In the genomic region with DNA sequence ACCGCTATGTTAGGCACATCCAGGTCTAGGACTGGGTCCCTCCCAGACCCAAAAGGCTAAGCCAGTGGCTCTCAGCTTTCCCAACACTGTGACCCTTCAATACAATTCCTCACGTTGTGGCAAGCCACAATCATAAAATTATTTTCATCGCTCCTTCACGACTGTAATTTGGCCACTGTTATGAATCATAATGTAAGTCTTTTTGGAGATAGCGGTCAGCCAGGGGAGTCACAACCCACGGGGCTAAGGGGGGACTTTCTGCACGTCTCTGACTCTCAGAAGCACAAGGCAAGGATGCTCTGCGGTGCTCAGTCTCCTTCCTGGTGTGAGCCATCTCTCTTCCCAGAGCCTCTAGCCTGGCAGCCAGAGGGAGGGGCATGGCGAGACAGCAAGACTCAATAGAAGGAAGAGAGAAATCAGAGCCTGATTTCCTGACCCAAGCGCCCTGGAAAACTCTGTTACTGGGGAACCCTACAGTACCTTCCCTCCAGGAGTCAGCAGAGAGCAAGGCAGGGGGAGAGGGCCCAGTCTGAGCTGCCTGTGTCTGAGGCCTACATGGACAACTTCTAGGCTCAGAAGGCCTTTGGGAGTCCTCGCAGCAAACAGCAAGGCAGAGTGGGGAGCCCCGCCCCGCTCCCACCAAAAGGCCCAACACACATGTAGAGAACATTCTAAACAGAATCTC, we compare ENCODE assay signal across 10 mouse cellular contexts. TPM values are rescaled to one million over a fixed set of nuclear protein-coding genes. Genes with fewer than 3 reads are reported as not detected.
A peak's percentile ranks its signal among the peaks of the same experiment; 100 is the strongest.
DNase-seq lines count a peak whose midpoint lies in the region; ATAC-seq and TF ChIP-seq lines count a peak whose summit lies in the region.
"Had no signal": no experiment of that assay in that cellular context is flagged by ENCODE, and none has a peak within 500 bp of the region (broad histone marks: within the 10 kb centered on the region; RNA-seq: fewer than 3 reads in every experiment).

No protein-coding gene starts in this region.

- intact Hi-C loops in heart, postnatal 36 days (cut with DNase I) = no loop called here

- TF ChIP-seq EP300 in MEL (IDR thresholded peaks at IDR 0.05; ENCODE audit: low read depth in 1 of 2, low read length in 2 of 2) = no peak

- TF ChIP-seq POLR2A in MEL (IDR thresholded peaks at IDR 0.05; ENCODE audit: control insufficient read depth in 1 of 2, insufficient read depth in 1 of 2, low read depth in 1 of 2, low read length in 2 of 2, poor library complexity in 1 of 2) = no peak

- peak overlapping the region; percentile 65 for H3K4me2 ChIP-seq in heart, embryonic 14.5 days (ENCODE audit: low read length)

- H3K4me1 ChIP-seq in heart, embryonic 14.5 days (ENCODE audit: control insufficient read depth in 2 of 2, insufficient read depth in 2 of 2, low read length in 2 of 2) = peaks cover 18 to 21% of the 10 kb centered on the region in 2 experiments
- peaks cover 0 to 3% of the 10 kb centered on the region in 2 experiments; a peak in 1 of 4 replicates for H3K4me1 ChIP-seq in MEL (ENCODE audit: control insufficient read depth in 1 of 2, insufficient read depth in 2 of 2, low read length in 2 of 2)
- peaks cover 76% of the 10 kb centered on the region for H3K4me1 ChIP-seq in hindbrain, embryonic 10.5 days (replicated peaks)
- peaks cover 71% of the 10 kb centered on the region for H3K4me1 ChIP-seq in midbrain, embryonic 10.5 days

- H3K4me3 ChIP-seq in heart, embryonic 14.5 days (ENCODE audit: control insufficient read depth in 1 of 2, insufficient read depth in 1 of 2, low read depth in 1 of 2, low read length in 2 of 2) = no peak overlapping the region
- H3K4me3 ChIP-seq in MEL (ENCODE audit: control insufficient read depth in 1 of 2, insufficient read depth in 1 of 2, low read depth in 2 of 2, low read length in 2 of 2) = no peak overlapping the region
- H3K4me3 ChIP-seq in hindbrain, embryonic 10.5 days = peak overlapping the region; percentile 40
- peak overlapping the region; percentile 43 for H3K4me3 ChIP-seq in midbrain, embryonic 10.5 days
- H3K4me3 ChIP-seq: myocyte had no signal

- no peaks in the 10 kb centered on the region for H3K79me2 ChIP-seq in MEL (ENCODE audit: control insufficient read depth, insufficient read depth, low read length, poor library complexity)

- no peak; a peak in 1 of 6 replicates for TF ChIP-seq CTCF in MEL (IDR thresholded peaks at IDR 0.05 in 2 of 3, conservative IDR thresholded peaks at IDR 0.05 in 1 of 3; ENCODE audit: control insufficient read depth in 1 of 3, insufficient read depth in 1 of 3, low read depth in 2 of 3, low read length in 3 of 3, poor library complexity in 1 of 3, severe bottlenecking in 1 of 3)

- H3K36me3 ChIP-seq in heart, embryonic 14.5 days (ENCODE audit: control insufficient read depth, insufficient read depth, low read length) = no peaks in the 10 kb centered on the region
- no peaks in the 10 kb centered on the region for H3K36me3 ChIP-seq in MEL (ENCODE audit: control insufficient read depth in 1 of 2, insufficient read depth in 2 of 2, low read length in 2 of 2)
- peaks cover 83% of the 10 kb centered on the region for H3K36me3 ChIP-seq in hindbrain, embryonic 10.5 days
- H3K36me3 ChIP-seq in midbrain, embryonic 10.5 days = peaks cover 75% of the 10 kb centered on the region

- no peak for TF ChIP-seq RAD21 in MEL (IDR thresholded peaks at IDR 0.05; ENCODE audit: low read depth, low read length)

- WGBS in heart, embryonic 14.5 days = 51% methylated on average over 13 of the region's 13 CpGs
- 27% methylated on average over 13 of the region's 13 CpGs for WGBS in hindbrain, embryonic 10.5 days
- WGBS in midbrain, embryonic 10.5 days = 26% methylated on average over 13 of the region's 13 CpGs

- no peak; the same call in 1 of the 2 replicates for ATAC-seq in heart, embryonic 14.5 days (ENCODE audit: insufficient number of reproducible peaks, insufficient read depth, low FRiP score, low read depth)
- no peak for ATAC-seq in inflammation-experienced regulatory T-cells, adult 6 months
- ATAC-seq: Patski had no signal

- DNase-seq in heart, postnatal 36 days = no peak
- DNase-seq in MEL (ENCODE audit: low read depth, low spot score) = no peak
- DNase-seq in hindbrain, embryonic 10.5 days (ENCODE audit: low spot score) = no peak
- no peak for DNase-seq in midbrain, embryonic 10.5 days (ENCODE audit: low spot score)
- DNase-seq in layer of hippocampus, adult 8-10 months (ENCODE audit: low spot score in 2 of 2) = no peak
- no peak for DNase-seq in right cerebral cortex, adult 2 months (ENCODE audit: low spot score in 2 of 2)

- peak overlapping the region; percentile 42 to 69 for H3K27ac ChIP-seq in heart, embryonic 14.5 days (replicated peaks in 1 of 2; ENCODE audit: control insufficient read depth in 1 of 2, insufficient read depth in 1 of 2, low read depth in 2 of 2, low read length in 2 of 2)
- H3K27ac ChIP-seq in MEL (ENCODE audit: control insufficient read depth, low read depth, low read length) = no peak overlapping the region
- H3K27ac ChIP-seq in hindbrain, embryonic 10.5 days = peak overlapping the region; percentile 97
- H3K27ac ChIP-seq in midbrain, embryonic 10.5 days (replicated peaks) = peak overlapping the region; percentile 96

- no peaks in the 10 kb centered on the region for H3K27me3 ChIP-seq in heart, embryonic 14.5 days (ENCODE audit: control insufficient read depth, insufficient read depth, low read length)
- H3K27me3 ChIP-seq in MEL (ENCODE audit: control insufficient read depth in 1 of 2, insufficient read depth in 2 of 2, low read length in 2 of 2) = peaks cover 0 to 1% of the 10 kb centered on the region in 2 experiments; a peak in 1 of 4 replicates
- no peaks in the 10 kb centered on the region for H3K27me3 ChIP-seq in hindbrain, embryonic 10.5 days (ENCODE audit: insufficient read depth, poor library complexity, severe bottlenecking)
- no peaks in the 10 kb centered on the region for H3K27me3 ChIP-seq in midbrain, embryonic 10.5 days (ENCODE audit: low read depth, poor library complexity, severe bottlenecking)
- H3K27me3 ChIP-seq: Patski had no signal

- H3K9me3 ChIP-seq in heart, embryonic 14.5 days (ENCODE audit: control insufficient read depth, low read length) = no peaks in the 10 kb centered on the region
- H3K9me3 ChIP-seq in MEL (replicated peaks; ENCODE audit: insufficient read depth, low read length) = no peaks in the 10 kb centered on the region
- H3K9me3 ChIP-seq in hindbrain, embryonic 10.5 days = no peaks in the 10 kb centered on the region
- H3K9me3 ChIP-seq in midbrain, embryonic 10.5 days (replicated peaks) = no peaks in the 10 kb centered on the region

- H3K9ac ChIP-seq in heart, embryonic 14.5 days (ENCODE audit: low read length) = peak overlapping the region; percentile 65
- H3K9ac ChIP-seq in MEL (ENCODE audit: control insufficient read depth, low read depth, low read length, poor library complexity, severe bottlenecking) = peak overlapping the region; percentile 5; the same call in 1 of the 2 replicates

TF ChIP-seq in MEL, 35 proteins besides CTCF, POLR2A, EP300 and RAD21:
- no peak for TF ChIP-seq ETS1 (IDR thresholded peaks at IDR 0.05; ENCODE audit: low read depth, low read length)
- no peak for TF ChIP-seq MAZ (IDR thresholded peaks at IDR 0.05; ENCODE audit: low read depth, low read length)
- no peak for TF ChIP-seq NRF1 (IDR thresholded peaks at IDR 0.05; ENCODE audit: insufficient read depth, low read depth, low read length, poor library complexity, severe bottlenecking)
- TF ChIP-seq SMC3 (IDR thresholded peaks at IDR 0.05; ENCODE audit: low read depth, low read length) = no peak
- TF ChIP-seq JUND (IDR thresholded peaks at IDR 0.05; ENCODE audit: low read depth, low read length) = no peak
- TF ChIP-seq ZNF384 (IDR thresholded peaks at IDR 0.05; ENCODE audit: low read depth, low read length) = no peak
- no peak for TF ChIP-seq BHLHE40 (IDR thresholded peaks at IDR 0.05; ENCODE audit: borderline replicate concordance, low read depth, low read length)

RNA-seq across cellular contexts. Expression of a gene that starts 12.3 kb away (rescaled TPM):
- 9.4 and 13.3 TPM in 2 replicates for polyA plus RNA-seq in heart, embryonic 14.5 days (2014; fragmentation: Nextera tagmentation; extraction: Ambion mirVana)
- under 1 TPM; 0.08 to 0.46 TPM for total RNA-seq in heart, postnatal 36 days (2021)
- 0.04 TPM in 1 of 2 replicates, not detected in the other for total RNA-seq in MEL (2012; rRNA removed)
- under 1 TPM in 1 of 2 experiments, not detected in 1; 0.04 TPM for polyA plus RNA-seq in MEL (2012; ENCODE audit: insufficient read depth in 1 of 2, insufficient read length in 2 of 2, low read depth in 1 of 2, low replicate concordance in 2 of 2, missing spikeins in 1 of 2)
- polyA plus RNA-seq in hindbrain, embryonic 10.5 days (2016; fragmentation: Nextera tagmentation; extraction: Ambion mirVana) = 196 and 224 TPM in 2 replicates
- polyA plus RNA-seq in midbrain, embryonic 10.5 days (2016; fragmentation: Nextera tagmentation; extraction: Ambion mirVana) = 142 and 151 TPM in 2 replicates
- not detected for polyA plus RNA-seq in inflammation-experienced regulatory T-cells, adult 6 months (2017; shearing (Covaris generic))
- total RNA-seq in layer of hippocampus, adult 8-10 months (2022) = 1 to 10 TPM; 1.2 to 2.8 (median 1.9) TPM

RNA-seq across cellular contexts. Expression of a gene that starts 28.2 kb away (rescaled TPM):
- 38.1 and 40.6 TPM in 2 replicates for polyA plus RNA-seq in heart, embryonic 14.5 days (2014; fragmentation: Nextera tagmentation; extraction: Ambion mirVana)
- total RNA-seq in heart, postnatal 36 days (2021) = 10 to 100 TPM; 10.6 to 12.0 TPM
- total RNA-seq in MEL (2012; rRNA removed) = 54.3 and 57.9 TPM in 2 replicates
- polyA plus RNA-seq in MEL (2012; ENCODE audit: insufficient read depth in 1 of 2, insufficient read length in 2 of 2, low read depth in 1 of 2, low replicate concordance in 2 of 2, missing spikeins in 1 of 2) = 100 to 1,000 TPM in 1 of 2 experiments, not detected in 1; 121 TPM
- 58.9 and 64.5 TPM in 2 replicates for polyA plus RNA-seq in hindbrain, embryonic 10.5 days (2016; fragmentation: Nextera tagmentation; extraction: Ambion mirVana)
- 55.6 and 61.1 TPM in 2 replicates for polyA plus RNA-seq in midbrain, embryonic 10.5 days (2016; fragmentation: Nextera tagmentation; extraction: Ambion mirVana)
- polyA plus RNA-seq in inflammation-experienced regulatory T-cells, adult 6 months (2017; shearing (Covaris generic)) = 10 to 100 TPM; 18.8 to 32.3 (median 28.5) TPM
- 10 to 100 TPM; 32.1 to 41.9 (median 39.0) TPM for total RNA-seq in layer of hippocampus, adult 8-10 months (2022)

Comparison
In these comparisons a context has a peak if more than half of its experiments do, and no peak if none do; other contexts are left out.
1. H3K4me3 ChIP-seq: peak in hindbrain, embryonic 10.5 days (single experiment) and midbrain, embryonic 10.5 days (single experiment); none in heart, embryonic 14.5 days (0 of 2) and MEL (0 of 2).